Mouse (Mus musculus) heart, embryonic 13.5 days (tissue): Measurements from ENCODE around the gene Stag3. TPM values are rescaled to one million over a fixed set of nuclear protein-coding genes. Genes with fewer than 3 reads are reported as not detected.
A peak's percentile ranks its signal among the peaks of the same experiment; 100 is the strongest.

Source experiments
- ATAC-seq: fragments of 200-750 bp; cut with Nextera tagmentation; 2 replicates; pipeline ENCODE4 v1.8.0; 2017; ENCODE audit warnings: moderate TSS enrichment; ENCODE audit not compliant: insufficient number of reproducible peaks, low FRiP score, low TSS enrichment; ENCODE audit errors: extremely low read depth
- H3K27ac ChIP-seq: fragments of 300-500 bp; sonication (generic); replicated peaks from 2 replicates; pipeline ENCODE4 v1.5.1; 2015; ENCODE audit warnings: moderate library complexity, mild to moderate bottlenecking, inconsistent platforms
- H3K27me3 ChIP-seq: fragments of 300-500 bp; sonication (generic); replicated peaks from 2 replicates; pipeline ENCODE4 v1.6.1; 2015; ENCODE audit warnings: mild to moderate bottlenecking, inconsistent platforms
- H3K36me3 ChIP-seq: fragments of 300-500 bp; sonication (generic); 2 replicates; pipeline ENCODE4 v1.6.1; 2015; ENCODE audit warnings: mild to moderate bottlenecking, inconsistent platforms
- H3K4me1 ChIP-seq: fragments of 300-500 bp; sonication (generic); 2 replicates; pipeline ENCODE4 v1.6.1; 2015; ENCODE audit warnings: inconsistent platforms
- H3K4me2 ChIP-seq: fragments of 300-500 bp; sonication (generic); 2 replicates; pipeline ENCODE4 v1.6.1; 2015; ENCODE audit warnings: inconsistent platforms, mild to moderate bottlenecking, moderate library complexity
- H3K4me3 ChIP-seq: fragments of 300-500 bp; sonication (generic); 2 replicates; pipeline ENCODE4 v1.5.1; 2015; ENCODE audit warnings: moderate library complexity, mild to moderate bottlenecking, inconsistent platforms
- H3K9ac ChIP-seq: fragments of 300-500 bp; sonication (generic); 2 replicates; pipeline ENCODE4 v1.6.1; 2015; ENCODE audit warnings: inconsistent platforms, mild to moderate bottlenecking, moderate library complexity
- H3K9me3 ChIP-seq: fragments of 300-500 bp; sonication (generic); 2 replicates; pipeline ENCODE4 v1.6.1; 2016; ENCODE audit warnings: inconsistent platforms
- WGBS: fragments of 180-500 bp; shearing (Covaris S2); methylation state at CpG from one replicate; pipeline ENCODE4 v1.1.7; 2015; ENCODE audit warnings: mixed read lengths; 5-methylcytosine and 5-hydroxymethylcytosine counted together
- polyA plus RNA-seq: library from polyadenylated mRNA; unstranded; fragments of >200 nt; fragmentation: Nextera tagmentation; extraction: Ambion mirVana; gene quantifications from 2 replicates; pipeline ENCODE4 v1.2.1, GENCODE M21; 2015

Stag3 gene
- polyA plus RNA-seq, 1 experiment from 2014 or later, result 2.5 TPM

DNA sequence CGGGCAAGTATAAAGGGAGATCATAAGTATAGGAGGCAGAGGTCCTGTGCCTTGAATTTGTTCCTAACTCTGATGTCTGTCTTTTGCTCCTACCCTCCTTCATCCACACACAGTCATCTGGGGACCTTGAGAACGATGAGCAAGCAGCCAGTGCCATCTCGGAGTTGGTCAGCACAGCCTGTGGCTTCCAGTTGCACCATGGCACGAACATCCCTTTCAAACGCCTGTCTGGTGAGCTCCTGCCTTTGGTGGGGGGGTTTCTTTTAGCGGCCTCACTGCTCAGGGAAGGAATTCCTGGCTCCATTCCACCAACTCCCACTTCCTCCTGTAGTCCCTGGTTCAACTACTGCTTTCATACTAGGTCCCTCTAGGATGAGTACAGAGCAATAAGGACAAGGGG lies 21.5 kb upstream of the Stag3 start:
- H3K27me3 ChIP-seq, result no peaks in the 10 kb centered on the region
- 0 out of 2 replicates have a peak overlapping the region, but pooled peaks have one; percentile 1 for H3K4me2 ChIP-seq
- H3K9me3 ChIP-seq, result no peaks in the 10 kb centered on the region
- H3K4me1 ChIP-seq, result peaks cover 66% of the 10 kb centered on the region
- H3K4me3 ChIP-seq, result no peak overlapping the region
- WGBS, result 58% methylated on average over 6 of the region's 6 CpGs
- peaks cover 43% of the 10 kb centered on the region for H3K36me3 ChIP-seq
- ATAC-seq, result no peak
- H3K27ac ChIP-seq, result peak overlapping the region; percentile 45; the same call in 1 of the 2 replicates
- 0 out of 2 replicates have a peak overlapping the region, but pooled peaks have one; percentile 38 for H3K9ac ChIP-seq

DNA sequence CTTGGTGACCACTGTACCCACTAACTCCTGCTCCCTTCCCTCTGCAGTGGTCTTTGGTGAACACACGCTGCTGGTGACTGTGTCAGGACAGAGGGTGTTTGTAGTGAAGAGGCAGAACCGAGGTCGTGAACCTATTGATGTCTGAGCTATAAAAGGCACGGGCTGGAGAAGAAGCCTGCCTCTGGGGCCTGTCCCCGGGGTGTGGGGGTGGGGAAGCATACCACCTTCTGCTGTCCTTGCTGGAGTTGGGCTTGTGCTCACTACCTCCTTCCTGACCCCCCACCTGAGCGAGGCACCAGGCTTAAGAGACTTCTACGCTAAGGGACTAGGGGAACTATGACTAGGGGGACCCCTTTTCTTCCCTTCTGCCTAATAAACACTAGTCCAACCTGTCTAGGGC lies 21.0 kb upstream of the Stag3 start:
- Histone ChIP-seq H3K27me3 (no peaks in the 10 kb centered on the region), H3K9me3 (no peaks in the 10 kb centered on the region), H3K4me3 (no peak overlapping the region), H3K4me2 (0 out of 2 replicates have a peak overlapping the region, but pooled peaks have one; percentile 1), H3K4me1 (peaks cover 66% of the 10 kb centered on the region), H3K27ac (peak overlapping the region; percentile 45), H3K36me3 (peaks cover 43% of the 10 kb centered on the region), H3K9ac (0 out of 2 replicates have a peak overlapping the region, but pooled peaks have one; percentile 40)
- 48% methylated on average over 7 of the region's 7 CpGs for WGBS
- ATAC-seq, result no peak

DNA sequence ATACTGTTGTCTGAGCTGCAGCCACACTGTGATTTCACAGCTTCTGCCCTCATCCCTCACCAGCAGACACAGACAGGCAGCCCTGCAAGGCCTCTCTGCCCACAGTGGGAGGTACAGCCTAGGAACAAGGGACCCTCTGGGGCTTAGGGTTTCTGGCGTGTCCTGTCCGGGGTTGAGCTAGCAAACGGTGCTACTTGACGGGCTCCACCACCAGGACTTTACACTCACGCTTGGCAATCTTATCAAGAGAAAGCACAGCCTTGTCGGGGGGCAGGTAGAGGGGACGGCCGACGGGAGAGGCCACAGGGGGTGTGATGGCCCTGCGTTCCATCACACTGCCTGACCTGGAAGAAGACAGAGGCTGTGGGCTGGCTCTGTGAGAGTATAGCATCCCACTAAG lies 20.0 kb upstream of the Stag3 start:
- H3K4me2 ChIP-seq, result peak overlapping the region; percentile 12; the same call in 1 of the 2 replicates
- H3K36me3 ChIP-seq, result peaks cover 43% of the 10 kb centered on the region
- H3K27ac ChIP-seq, result peak overlapping the region; percentile 45
- no peaks in the 10 kb centered on the region for H3K27me3 ChIP-seq
- peak overlapping the region; percentile 64 for H3K9ac ChIP-seq
- peaks cover 71% of the 10 kb centered on the region for H3K4me1 ChIP-seq
- 41% methylated on average over 10 of the region's 10 CpGs for whole genome bisulfite sequencing
- no peak for ATAC-seq
- no peak overlapping the region for H3K4me3 ChIP-seq
- no peaks in the 10 kb centered on the region for H3K9me3 ChIP-seq

DNA sequence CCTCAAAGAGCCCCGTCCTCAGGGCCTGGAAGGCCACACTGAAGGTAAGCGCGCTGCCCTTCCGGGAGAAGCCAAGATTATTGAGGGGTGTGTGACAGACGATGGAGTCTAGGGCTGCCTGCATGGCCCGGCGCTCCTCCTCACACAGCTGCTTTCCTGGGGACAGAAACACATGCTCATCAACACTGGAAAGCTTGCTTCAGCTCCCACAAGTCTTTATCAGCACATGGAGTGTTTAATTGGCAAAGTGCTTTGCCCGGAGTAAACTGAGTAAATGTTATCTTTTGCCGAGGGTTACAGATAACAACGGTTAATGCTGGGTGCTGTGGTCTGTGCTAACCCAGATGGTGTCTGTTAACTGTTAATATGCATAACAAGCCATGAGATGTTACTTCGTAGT lies 19.2 kb upstream of the Stag3 start:
- Histone ChIP-seq H3K27me3 (no peaks in the 10 kb centered on the region), H3K4me2 (peak overlapping the region; percentile 12; the same call in 1 of the 2 replicates), H3K9me3 (no peaks in the 10 kb centered on the region), H3K36me3 (peaks cover 48% of the 10 kb centered on the region), H3K4me1 (peaks cover 71% of the 10 kb centered on the region), H3K27ac (peak overlapping the region; percentile 45; the same call in 1 of the 2 replicates), H3K9ac (peak overlapping the region; percentile 64), H3K4me3 (no peak overlapping the region)
- ATAC-seq, result no peak
- 51% methylated on average over 11 of the region's 11 CpGs for WGBS

DNA sequence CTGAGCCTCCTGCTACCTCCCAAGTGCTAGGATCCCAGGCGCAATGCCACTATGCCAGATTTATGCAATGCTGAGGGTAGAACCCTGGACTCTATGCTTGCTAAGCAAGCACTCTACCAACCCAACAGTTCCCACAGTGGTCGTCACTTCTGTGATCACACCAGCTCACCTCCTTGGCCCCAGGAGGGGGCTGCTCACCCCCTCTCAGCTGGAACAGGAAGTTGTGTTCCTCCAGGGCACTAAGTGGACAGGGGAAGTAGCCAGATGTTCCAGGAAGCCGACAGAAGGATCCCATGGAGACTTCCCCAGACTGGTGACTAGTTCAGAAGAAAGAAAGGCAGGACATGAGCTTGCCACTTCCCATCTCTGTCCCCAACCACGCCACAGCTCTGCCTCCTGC lies 18.0 kb upstream of the Stag3 start:
- H3K9me3 ChIP-seq, result no peaks in the 10 kb centered on the region
- H3K4me3 ChIP-seq, result no peak overlapping the region
- H3K4me2 ChIP-seq, result no peak overlapping the region
- no peak overlapping the region; the same call in 1 of the 2 replicates for H3K9ac ChIP-seq
- 70% methylated on average over 4 of the region's 4 CpGs for WGBS
- H3K36me3 ChIP-seq, result peaks cover 56% of the 10 kb centered on the region
- no peaks in the 10 kb centered on the region for H3K27me3 ChIP-seq
- H3K4me1 ChIP-seq, result peaks cover 61% of the 10 kb centered on the region
- no peak overlapping the region for H3K27ac ChIP-seq
- ATAC-seq, result no peak

DNA sequence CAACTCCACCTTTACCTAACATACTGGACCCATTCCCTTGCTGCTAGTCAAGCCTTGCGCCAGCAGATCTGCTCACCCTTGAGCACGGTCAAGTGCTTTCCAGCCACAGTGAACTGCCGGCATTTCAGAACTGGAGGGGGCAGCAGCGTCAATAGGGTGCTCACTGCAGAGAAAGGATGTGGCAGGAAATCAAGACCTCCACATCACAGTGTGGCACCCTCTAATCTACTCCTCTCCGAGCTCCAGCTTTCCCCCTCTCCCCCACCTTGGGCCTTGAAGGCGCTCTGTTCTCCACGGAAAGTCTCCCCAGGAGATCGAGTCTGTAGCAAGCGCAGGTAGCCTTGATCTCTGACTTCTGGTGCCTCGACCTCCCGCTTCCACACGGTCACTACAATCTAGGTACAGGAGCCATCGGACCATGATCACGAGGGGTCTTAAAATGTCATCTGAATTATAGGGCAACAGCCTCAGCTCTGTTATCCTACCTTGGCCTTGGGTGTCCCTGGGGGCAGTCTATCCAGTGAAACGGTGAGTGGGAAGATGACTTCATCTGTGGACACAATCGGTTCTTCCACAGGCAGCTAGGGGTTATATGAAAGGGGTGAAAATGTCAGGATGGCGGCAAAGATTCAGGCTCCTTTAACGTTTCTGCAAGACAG lies 17.3 kb upstream of the Stag3 start:
- Histone ChIP-seq H3K27ac (no peak overlapping the region), H3K9ac (peak overlapping the region; percentile 97), H3K4me3 (peak overlapping the region; percentile 92), H3K4me2 (peak overlapping the region; percentile 83), H3K4me1 (peaks cover 58% of the 10 kb centered on the region), H3K9me3 (no peaks in the 10 kb centered on the region), H3K36me3 (peaks cover 50% of the 10 kb centered on the region), H3K27me3 (no peaks in the 10 kb centered on the region)
- ATAC-seq, result no peak
- WGBS, result 55% methylated on average over 18 of the region's 18 CpGs

DNA sequence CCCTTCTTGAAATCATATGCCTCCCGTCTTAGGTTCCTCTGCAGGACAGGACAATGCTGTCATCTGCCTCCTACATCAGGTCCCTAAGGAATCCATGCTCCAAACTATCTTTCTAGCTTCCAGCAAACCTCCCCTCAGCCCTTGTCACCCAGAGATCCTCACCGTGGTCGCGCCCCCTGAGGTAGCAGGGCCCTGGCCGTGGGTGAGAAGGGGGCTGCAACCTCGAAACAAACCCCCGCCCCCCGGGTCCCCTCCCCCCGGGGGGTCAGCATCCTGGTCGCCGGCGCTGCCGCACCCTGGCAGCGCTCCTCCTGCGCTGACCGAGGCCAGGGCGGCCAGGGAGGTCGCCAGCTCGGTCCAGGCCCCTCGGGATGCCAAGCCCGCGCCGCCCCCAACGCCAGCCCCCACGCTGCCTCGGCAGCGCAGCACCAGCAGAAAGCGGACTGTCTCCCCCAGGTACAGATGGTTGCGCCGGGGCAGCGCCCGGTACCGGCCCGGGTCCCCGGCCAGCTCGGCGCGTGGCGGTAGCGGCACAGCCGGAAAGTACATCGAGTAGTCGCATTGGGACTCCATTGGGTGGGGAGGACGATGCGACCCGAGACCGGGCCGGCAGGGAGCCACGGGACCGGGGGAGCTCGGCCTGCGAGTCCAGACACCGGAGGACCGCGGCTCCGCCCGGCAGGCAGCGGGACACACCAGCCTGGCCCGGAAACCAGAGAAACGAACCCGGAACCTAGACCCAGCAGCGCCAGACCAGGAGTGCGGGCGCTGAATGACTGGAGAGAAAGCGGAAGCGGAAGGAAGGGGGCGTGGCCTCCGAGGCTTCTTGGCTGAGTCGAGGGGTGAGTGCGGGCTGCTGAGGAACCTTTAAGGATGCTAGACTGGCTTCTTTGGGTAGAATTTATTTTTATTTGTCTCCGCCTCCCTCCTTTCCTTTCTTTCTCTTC lies 16.5 kb upstream of the Stag3 start, which contains the start of gene BC037034:
Gene BC037034 (minus strand): TSS at position 774 of the 947 bp plus-strand sequence.
- H3K4me3 ChIP-seq, result peak within 1 kb of the TSS; percentile 92
- peak; percentile 73 for ATAC-seq
- peaks cover 53% of the 10 kb centered on the region for H3K4me1 ChIP-seq
- H3K4me2 ChIP-seq, result peak within 1 kb of the TSS; percentile 83
- peaks cover 46% of the 10 kb centered on the region for H3K36me3 ChIP-seq
- peak within 1 kb of the TSS; percentile 97 for H3K9ac ChIP-seq
- H3K27ac ChIP-seq, result peak within 1 kb of the TSS; percentile 79
- no peaks in the 10 kb centered on the region for H3K27me3 ChIP-seq
- H3K9me3 ChIP-seq, result no peaks in the 10 kb centered on the region
- WGBS, result under 1% methylated on average over 69 of the region's 71 CpGs

DNA sequence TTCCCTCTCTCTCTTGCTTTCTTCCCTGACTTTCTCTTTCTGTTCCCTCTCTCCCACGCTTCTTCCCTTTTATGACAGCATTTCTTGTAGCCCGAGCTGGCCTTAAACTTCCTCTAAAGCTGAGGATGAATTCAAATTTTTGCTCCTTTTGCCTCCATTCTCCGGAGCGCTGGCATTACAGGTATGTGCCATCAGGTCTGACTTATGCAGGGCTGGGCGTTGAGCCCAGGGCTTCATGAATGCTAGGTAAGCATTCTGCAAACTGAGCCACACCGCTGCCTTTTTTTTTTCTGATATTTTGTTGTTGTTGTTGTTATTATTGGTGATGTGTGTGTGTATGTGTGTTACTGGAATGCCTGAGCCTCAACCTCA lies 15.8 kb upstream of the Stag3 start:
- Histone ChIP-seq H3K27me3 (no peaks in the 10 kb centered on the region), H3K9me3 (no peaks in the 10 kb centered on the region), H3K36me3 (peaks cover 40% of the 10 kb centered on the region), H3K27ac (0 out of 2 replicates have a peak overlapping the region, but pooled peaks have one; percentile 79), H3K4me1 (peaks cover 46% of the 10 kb centered on the region), H3K4me2 (peak overlapping the region; percentile 83), H3K9ac (peak overlapping the region; percentile 97), H3K4me3 (peak overlapping the region; percentile 92)
- no peak for ATAC-seq
- WGBS, result 10% methylated on average over 6 of the region's 6 CpGs

DNA sequence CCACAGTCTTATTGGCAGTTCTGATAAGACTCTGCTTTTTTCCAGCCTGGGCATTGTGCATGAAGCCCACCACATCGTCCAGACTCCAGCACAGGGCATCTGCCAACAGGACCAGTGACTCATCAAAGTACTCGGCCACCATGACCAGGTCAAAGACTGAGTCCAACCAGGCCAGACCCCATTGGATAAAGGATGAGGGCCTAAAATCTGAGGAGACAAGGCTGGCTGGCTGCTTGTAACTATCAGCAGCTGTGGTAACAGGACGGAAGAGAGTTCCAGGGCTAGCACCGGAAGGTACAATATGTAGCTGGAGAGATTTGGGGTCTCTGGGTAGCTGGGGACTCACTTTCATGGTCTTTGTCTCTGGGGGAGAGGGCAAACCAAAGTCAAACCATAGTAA lies 14.3 kb upstream of the Stag3 start:
- Histone ChIP-seq H3K4me1 (peaks cover 31% of the 10 kb centered on the region), H3K4me2 (no peak overlapping the region), H3K27ac (no peak overlapping the region), H3K9me3 (no peaks in the 10 kb centered on the region), H3K36me3 (peaks cover 25% of the 10 kb centered on the region), H3K9ac (no peak overlapping the region), H3K27me3 (peaks cover 8% of the 10 kb centered on the region), H3K4me3 (no peak overlapping the region)
- 83% methylated on average over 4 of the region's 4 CpGs for WGBS
- ATAC-seq, result no peak

DNA sequence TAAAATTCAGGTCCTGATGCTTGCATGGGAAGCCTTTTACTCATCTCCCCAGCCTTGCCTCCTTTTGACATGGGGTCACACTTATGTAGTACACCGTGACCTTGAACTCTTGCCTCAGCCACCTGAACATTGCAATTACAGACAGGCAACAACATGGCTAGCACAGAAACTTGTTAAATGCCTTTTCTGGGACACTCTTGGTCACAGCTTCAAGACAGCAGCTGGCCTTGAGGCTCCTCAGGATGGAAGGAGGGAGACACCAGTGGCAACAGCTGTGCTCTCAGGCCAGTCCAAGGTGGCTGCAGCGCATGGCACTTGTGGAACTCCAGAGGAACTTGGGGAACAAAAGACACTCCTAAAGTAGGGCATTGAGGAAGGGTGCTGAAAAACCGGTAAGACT lies 12.9 kb upstream of the Stag3 start:
- H3K9me3 ChIP-seq, result no peaks in the 10 kb centered on the region
- H3K27ac ChIP-seq, result no peak overlapping the region
- H3K9ac ChIP-seq, result no peak overlapping the region
- H3K27me3 ChIP-seq, result peaks cover 22% of the 10 kb centered on the region
- peaks cover 13% of the 10 kb centered on the region for H3K36me3 ChIP-seq
- H3K4me2 ChIP-seq, result no peak overlapping the region
- ATAC-seq, result no peak
- H3K4me3 ChIP-seq, result no peak overlapping the region
- H3K4me1 ChIP-seq, result peaks cover 25% of the 10 kb centered on the region
- WGBS, result 86% methylated on average over 3 of the region's 3 CpGs

DNA sequence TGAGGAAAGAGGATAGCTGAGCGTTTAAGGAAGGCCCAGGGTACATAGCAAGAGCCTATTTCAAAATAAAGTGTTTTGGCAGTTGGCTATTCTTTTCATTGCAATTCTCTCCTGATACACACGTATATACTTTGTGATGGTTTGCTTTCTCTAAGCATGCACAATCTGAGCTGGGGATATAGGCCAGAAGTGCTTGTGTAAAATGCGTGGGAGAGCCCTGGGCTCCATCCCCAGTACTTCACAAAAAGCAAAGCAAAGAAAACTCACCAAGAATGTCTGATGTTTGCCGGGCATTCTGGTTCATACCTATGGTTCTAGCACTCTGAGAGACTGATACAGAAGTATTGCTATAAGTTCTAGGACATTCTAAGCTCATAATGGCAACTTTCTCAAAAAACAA lies 11.1 kb upstream of the Stag3 start:
- H3K27ac ChIP-seq, result no peak overlapping the region
- H3K36me3 ChIP-seq, result peaks cover 13% of the 10 kb centered on the region
- no peak overlapping the region for H3K4me2 ChIP-seq
- H3K4me1 ChIP-seq, result peaks cover 20% of the 10 kb centered on the region
- no peak overlapping the region for H3K9ac ChIP-seq
- no peaks in the 10 kb centered on the region for H3K9me3 ChIP-seq
- no peak for ATAC-seq
- no peak overlapping the region for H3K4me3 ChIP-seq
- 63% methylated on average over 4 of the region's 4 CpGs for WGBS
- peaks cover 31% of the 10 kb centered on the region for H3K27me3 ChIP-seq
